Mouse (Mus musculus) spleen, postnatal 14 days (tissue): ENCODE results near the gene Hoga1.

Source experiments
- DNase-seq, 2 experiments: peaks; one replicate each; pipeline ENCODE4 v3.0.0; 2021 to 2022; ENCODE audit warnings: low spot score in 2 of 2

Gene Hoga1

DNA sequence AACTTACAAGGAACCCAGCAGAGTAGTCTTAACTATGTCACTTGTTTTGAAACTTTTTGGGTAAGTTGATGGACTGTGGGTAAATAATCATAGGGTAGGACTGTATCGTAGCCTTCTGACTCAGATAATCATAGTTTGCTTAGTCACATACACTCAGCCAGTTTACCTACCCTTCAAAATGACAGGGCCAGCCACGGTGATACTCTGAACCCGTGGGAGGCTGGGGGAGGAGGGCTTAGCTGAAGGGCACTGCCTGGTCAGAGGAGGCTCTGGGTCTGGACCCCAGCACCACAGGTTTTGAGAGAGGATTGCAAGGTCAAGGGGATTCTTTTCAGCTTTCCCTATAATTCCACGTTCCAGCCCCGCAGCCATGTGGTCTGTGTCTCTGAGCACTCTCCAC lies 73.2 kb downstream of the Hoga1 start:
- DNase-seq: no peak

DNA sequence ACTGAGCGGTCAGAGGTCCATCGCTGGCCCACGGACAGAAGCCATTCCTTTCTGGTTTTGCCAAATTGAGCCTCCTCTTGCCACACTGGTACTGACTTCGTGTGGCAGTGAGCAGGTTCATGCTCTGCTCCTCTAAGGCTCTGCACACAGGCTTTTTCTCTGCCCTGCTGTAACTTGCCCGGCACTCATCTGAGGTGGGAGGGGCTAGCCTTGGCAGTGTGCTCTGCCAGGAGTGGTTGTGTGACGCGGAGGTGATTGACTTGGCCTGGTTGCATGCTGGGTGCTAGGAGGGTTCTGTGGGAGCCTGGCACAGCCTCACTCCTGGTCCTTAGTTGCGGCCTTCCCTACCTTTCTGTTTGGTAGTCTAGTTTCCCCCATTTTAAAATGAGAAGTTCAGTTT lies 75.0 kb downstream of the Hoga1 start:
- no peak for DNase-seq
